ENCODE assay signal across 16 mouse cellular contexts in the genomic region with DNA sequence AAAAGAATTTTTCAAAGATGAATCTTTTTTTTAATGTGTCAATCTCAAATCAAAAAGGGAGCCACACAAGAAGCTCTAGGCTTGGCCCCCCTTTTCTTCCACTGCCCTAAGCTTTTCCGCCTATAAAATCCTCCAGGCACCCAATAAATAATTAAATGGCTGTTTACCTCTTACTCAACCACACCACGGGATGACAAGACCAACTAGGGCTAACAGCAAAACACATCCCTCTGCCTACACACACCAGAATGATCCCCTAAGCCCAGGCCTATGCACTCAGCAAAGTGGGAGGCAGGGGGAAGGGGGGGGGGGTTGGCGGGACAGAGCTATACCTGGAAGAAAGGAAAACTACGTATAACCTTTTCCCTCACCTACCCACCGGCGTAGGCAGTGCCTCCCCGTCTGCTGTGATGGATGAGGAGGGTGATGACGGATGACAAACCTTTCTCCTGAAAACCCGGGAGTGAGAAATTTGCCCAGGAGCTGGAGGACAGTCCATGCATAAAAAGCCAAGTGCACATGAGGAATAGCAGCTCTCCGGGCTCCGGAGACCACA. TPM values are rescaled to one million over a fixed set of nuclear protein-coding genes. Genes with fewer than 3 reads are reported as not detected.
DNase-seq lines count a peak whose midpoint lies in the region; ATAC-seq lines count a peak whose summit lies in the region.
"Had no signal": no experiment of that assay in that cellular context is flagged by ENCODE, and none has a peak within 500 bp of the region (broad histone marks: within the 10 kb centered on the region; RNA-seq: fewer than 3 reads in every experiment).

No protein-coding gene starts in this region.

- H3K27me3 ChIP-seq in midbrain, embryonic 10.5 days (ENCODE audit: low read depth, poor library complexity, severe bottlenecking), result no peaks in the 10 kb centered on the region
- no peaks in the 10 kb centered on the region for H3K27me3 ChIP-seq in midbrain, embryonic 11.5 days (ENCODE audit: control insufficient read depth, insufficient read depth, low read length)
- H3K27me3 ChIP-seq in midbrain, embryonic 12.5 days, result no peaks in the 10 kb centered on the region
- H3K27me3 ChIP-seq: embryonic facial prominence, embryonic 12.5 days had no signal

- peaks cover 13% of the 10 kb centered on the region; the same call in 1 of the 2 replicates for H3K36me3 ChIP-seq in midbrain, embryonic 10.5 days
- H3K36me3 ChIP-seq in midbrain, embryonic 11.5 days (ENCODE audit: control insufficient read depth, insufficient read depth, low read length), result no peaks in the 10 kb centered on the region
- H3K36me3 ChIP-seq in midbrain, embryonic 12.5 days, result no peaks in the 10 kb centered on the region
- H3K36me3 ChIP-seq: embryonic facial prominence, embryonic 12.5 days; heart, embryonic 15.5 days; liver, embryonic 15.5 days had no signal

- no peak overlapping the region for H3K4me2 ChIP-seq in midbrain, embryonic 11.5 days
- 0 out of 2 replicates have a peak overlapping the region, but pooled peaks have one; percentile 6 for H3K4me2 ChIP-seq in midbrain, embryonic 12.5 days (replicated peaks)
- H3K4me2 ChIP-seq: embryonic facial prominence, embryonic 12.5 days; heart, embryonic 15.5 days; liver, embryonic 15.5 days had no signal

- no peak overlapping the region for H3K4me3 ChIP-seq in midbrain, embryonic 10.5 days
- H3K4me3 ChIP-seq in midbrain, embryonic 11.5 days (ENCODE audit: low read depth, low read length), result no peak overlapping the region
- H3K4me3 ChIP-seq in midbrain, embryonic 12.5 days, result no peak overlapping the region
- H3K4me3 ChIP-seq: embryonic facial prominence, embryonic 12.5 days; heart, embryonic 15.5 days; liver, embryonic 15.5 days had no signal

- no peak overlapping the region for H3K9ac ChIP-seq in midbrain, embryonic 11.5 days (ENCODE audit: low read length)
- no peak overlapping the region for H3K9ac ChIP-seq in midbrain, embryonic 12.5 days (replicated peaks)
- H3K9ac ChIP-seq: embryonic facial prominence, embryonic 12.5 days; heart, embryonic 15.5 days; liver, embryonic 15.5 days had no signal

- H3K9me3 ChIP-seq in midbrain, embryonic 10.5 days (replicated peaks), result no peaks in the 10 kb centered on the region
- no peaks in the 10 kb centered on the region for H3K9me3 ChIP-seq in midbrain, embryonic 11.5 days (ENCODE audit: control insufficient read depth, low read length)
- H3K9me3 ChIP-seq in midbrain, embryonic 12.5 days, result no peaks in the 10 kb centered on the region
- H3K9me3 ChIP-seq: embryonic facial prominence, embryonic 12.5 days; heart, embryonic 15.5 days; liver, embryonic 15.5 days had no signal

- peak overlapping the region; percentile 58 for H3K27ac ChIP-seq in midbrain, embryonic 10.5 days (replicated peaks)
- H3K27ac ChIP-seq in midbrain, embryonic 11.5 days (ENCODE audit: low read depth, low read length), result no peak overlapping the region
- H3K27ac ChIP-seq in midbrain, embryonic 12.5 days (replicated peaks), result no peak overlapping the region
- H3K27ac ChIP-seq: embryonic facial prominence, embryonic 12.5 days; heart, embryonic 15.5 days; liver, embryonic 15.5 days had no signal

- no peak for ATAC-seq in midbrain, embryonic 11.5 days (ENCODE audit: low FRiP score)
- ATAC-seq in midbrain, embryonic 12.5 days (ENCODE audit: low FRiP score, low read depth), result no peak
- ATAC-seq: activated CD4-positive, CD25-positive, alpha-beta regulatory T cell, adult 4 months had no signal

- H3K4me1 ChIP-seq in midbrain, embryonic 10.5 days, result peaks cover 97% of the 10 kb centered on the region
- peaks cover 39% of the 10 kb centered on the region for H3K4me1 ChIP-seq in midbrain, embryonic 11.5 days (ENCODE audit: control insufficient read depth, insufficient read depth, low read length)
- peaks cover 35% of the 10 kb centered on the region for H3K4me1 ChIP-seq in midbrain, embryonic 12.5 days

- peak; percentile 27 for DNase-seq in embryo, embryonic 9.5 days (ENCODE audit: extremely low spot score)
- no peak for DNase-seq in embryo, embryonic 10.5 days (ENCODE audit: low spot score)
- no peak for DNase-seq in midbrain, embryonic 10.5 days (ENCODE audit: low spot score)
- no peak for DNase-seq in midbrain, embryonic 11.5 days (ENCODE audit: low spot score, missing footprints)
- peak; percentile 43 for DNase-seq in retina, embryonic 14.5 days (ENCODE audit: low spot score)
- DNase-seq in heart, adult 9 months (ENCODE audit: low spot score in 2 of 2), result no peak
- DNase-seq in cerebellum, adult 11 months, result no peak
- DNase-seq: adrenal gland, postnatal 36 days; lung, postnatal 36 days; right cerebral cortex, postnatal 25 days; thymus, postnatal 4 days had no signal

- 62% methylated on average over 11 of the region's 11 CpGs for WGBS in midbrain, embryonic 10.5 days
- 51% methylated on average over 11 of the region's 11 CpGs for WGBS in midbrain, embryonic 11.5 days
- WGBS in midbrain, embryonic 12.5 days, result 48% methylated on average over 11 of the region's 11 CpGs

RNA-seq across cellular contexts. Expression of gene Zbtb16, which starts 39.7 kb away (rescaled TPM):
- polyA plus RNA-seq in midbrain, embryonic 10.5 days (2016; fragmentation: Nextera tagmentation; extraction: Ambion mirVana), result 39.8 and 48.1 TPM in 2 replicates
- 14.0 and 15.0 TPM in 2 replicates for polyA plus RNA-seq in midbrain, embryonic 11.5 days (2014; fragmentation: Nextera tagmentation; extraction: Ambion mirVana)
- 11.3 and 12.2 TPM in 2 replicates for polyA plus RNA-seq in midbrain, embryonic 12.5 days (2016; fragmentation: Nextera tagmentation; extraction: Ambion mirVana)
- polyA plus RNA-seq: activated CD4-positive, CD25-positive, alpha-beta regulatory T cell, adult 4 months had no signal

Comparison
In these comparisons a context has a peak if more than half of its experiments do, and no peak if none do; other contexts are left out.
1. DNase-seq: peak in embryo, embryonic 9.5 days (single experiment) and retina, embryonic 14.5 days (single experiment); none in embryo, embryonic 10.5 days (single experiment), midbrain, embryonic 10.5 days (single experiment), midbrain, embryonic 11.5 days (single experiment), heart, adult 9 months (0 of 2) and cerebellum, adult 11 months (single experiment).